Mouse (Mus musculus) sigmoid colon, adult 10 weeks (tissue): ENCODE results near the gene Sgf29. TPM values are rescaled to one million over a fixed set of nuclear protein-coding genes. Genes with fewer than 3 reads are reported as not detected.

ENCODE experiments used
- polyA plus RNA-seq: library from polyadenylated mRNA; stranded (reverse); fragments of 350-450 nt; fragmentation: Illumina TruSeq; extraction: RNeasy Lipid Tissue Mini Kit (QIAGEN cat#74804); gene quantifications from one replicate; pipeline ENCODE4 v1.2.3, GENCODE M21; 2014; ENCODE audit warnings: low read depth, low replicate concordance

The Sgf29 gene
- 3.5 TPM for polyA plus RNA-seq

DNA sequence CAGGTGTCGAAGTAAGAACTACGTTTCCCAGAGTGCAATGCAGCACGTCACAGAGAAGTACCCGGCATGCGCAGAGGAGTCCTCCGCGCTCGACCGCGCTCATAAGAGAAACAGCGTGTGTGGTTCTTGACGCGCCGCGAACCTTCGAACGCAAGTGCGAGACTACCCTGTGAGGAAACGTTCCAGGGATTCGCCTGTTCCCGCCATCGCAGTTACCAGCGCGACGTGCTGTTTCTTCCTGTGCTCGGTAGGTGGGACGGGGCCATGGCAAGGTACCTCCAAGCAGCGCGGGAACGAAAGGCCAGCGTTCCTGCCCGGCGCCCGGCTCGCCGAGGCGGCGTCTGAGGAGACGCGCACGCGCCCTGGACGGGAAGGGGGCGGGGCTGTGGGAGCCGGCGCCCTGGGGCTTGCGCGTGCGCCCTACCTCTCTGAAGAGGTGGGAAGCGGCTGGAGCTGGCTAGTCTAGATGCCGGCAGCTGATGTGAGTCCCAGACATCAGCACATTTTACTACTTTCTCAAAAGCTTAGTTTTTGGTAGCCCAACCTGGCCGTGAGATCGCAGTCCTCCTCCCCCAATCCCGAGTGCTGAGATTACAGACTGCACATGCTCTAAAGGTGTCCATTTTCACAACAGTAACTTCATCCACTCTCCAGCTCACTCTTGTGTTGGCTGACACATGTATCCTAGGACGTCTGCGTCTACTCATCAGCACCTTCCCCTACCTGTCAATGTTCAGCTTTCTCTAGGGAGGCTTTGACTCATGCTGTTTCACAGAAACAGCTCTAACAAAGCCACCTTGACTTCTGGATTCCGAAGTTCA is at the start of gene Sgf29:
Gene Sgf29 (plus strand): TSS at position 79 of the 821 bp plus-strand sequence.

DNA sequence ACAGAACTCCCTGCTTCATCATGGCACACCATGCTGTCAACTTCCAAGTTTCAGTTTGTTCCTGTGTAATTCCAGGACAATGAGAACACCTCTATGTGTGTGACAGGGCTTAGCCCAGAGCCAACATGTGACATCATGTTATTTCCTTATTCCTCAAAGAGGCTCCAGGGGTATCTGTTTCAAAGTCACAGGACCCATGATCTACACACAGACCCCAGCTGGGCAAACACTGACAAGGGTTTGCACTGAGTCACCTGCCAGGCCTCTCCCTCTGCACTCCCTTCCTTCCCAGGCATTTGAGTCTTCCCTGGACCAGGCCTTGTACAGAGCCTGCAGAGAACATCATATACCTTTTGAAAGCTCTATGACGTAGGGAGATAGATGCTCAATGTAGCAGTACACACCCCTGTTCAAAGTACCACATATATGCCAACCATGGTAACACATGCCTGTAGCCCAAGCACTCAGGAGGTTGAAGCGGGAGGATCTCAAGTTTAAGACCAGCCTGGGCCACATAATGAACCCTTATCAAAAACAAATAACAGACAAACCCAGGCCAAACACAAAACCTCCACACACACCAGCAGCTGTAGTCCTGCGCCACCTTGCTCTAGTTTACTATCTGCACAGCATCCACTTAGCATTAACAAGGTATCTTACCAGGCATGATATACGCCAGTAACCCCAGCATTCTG is 18.1 kb upstream of the Sgf29 start, which contains the start of gene Nupr1:
Gene Nupr1 (minus strand): TSS at position 38 of the 695 bp plus-strand sequence.

DNA sequence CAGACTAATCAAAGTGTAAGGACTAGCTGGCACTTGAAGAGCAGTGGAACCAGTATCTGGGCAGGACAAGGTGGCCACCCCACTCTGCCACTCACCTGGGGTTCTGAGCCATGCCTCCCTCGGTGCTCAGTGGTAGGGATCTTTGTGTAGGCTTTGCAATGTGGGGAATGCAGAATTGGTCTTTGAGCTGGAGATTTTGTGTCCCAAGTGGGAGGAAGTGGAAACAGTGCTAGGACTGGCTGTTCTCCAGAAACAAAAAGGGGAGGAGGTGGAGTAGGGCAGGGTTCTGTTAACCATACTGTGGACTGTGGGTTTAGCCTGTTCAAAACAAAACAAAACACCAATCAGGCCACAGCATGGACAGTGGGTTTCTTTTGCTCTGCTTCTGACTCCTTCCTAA is 27.1 kb downstream of the Sgf29 start, which contains the start of gene Sult1a1:
Gene Sult1a1 (minus strand): TSS at position 226 of the 400 bp plus-strand sequence.

DNA sequence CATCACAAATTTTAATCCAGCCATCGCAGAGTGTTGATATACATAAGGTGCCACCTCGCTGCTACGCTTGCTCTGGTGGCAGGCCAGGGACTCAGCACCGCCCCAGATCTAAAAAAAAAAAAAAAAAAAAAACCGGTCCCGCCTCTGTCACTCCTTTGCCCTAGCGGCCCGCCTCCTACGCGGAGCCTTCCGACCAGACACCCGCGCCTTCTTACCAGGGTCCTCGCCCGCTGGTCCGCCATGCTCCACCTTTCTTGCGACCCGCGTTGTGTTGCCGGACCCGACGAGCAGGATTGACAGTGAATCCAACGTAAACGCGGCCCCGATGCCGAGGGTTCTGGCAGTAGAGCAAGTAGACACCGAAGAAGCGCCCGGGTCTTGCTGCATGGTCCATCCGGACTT is 46.1 kb downstream of the Sgf29 start, which contains the start of gene Bola2:
Gene Bola2 (plus strand): TSS at position 192 of the 402 bp plus-strand sequence.

DNA sequence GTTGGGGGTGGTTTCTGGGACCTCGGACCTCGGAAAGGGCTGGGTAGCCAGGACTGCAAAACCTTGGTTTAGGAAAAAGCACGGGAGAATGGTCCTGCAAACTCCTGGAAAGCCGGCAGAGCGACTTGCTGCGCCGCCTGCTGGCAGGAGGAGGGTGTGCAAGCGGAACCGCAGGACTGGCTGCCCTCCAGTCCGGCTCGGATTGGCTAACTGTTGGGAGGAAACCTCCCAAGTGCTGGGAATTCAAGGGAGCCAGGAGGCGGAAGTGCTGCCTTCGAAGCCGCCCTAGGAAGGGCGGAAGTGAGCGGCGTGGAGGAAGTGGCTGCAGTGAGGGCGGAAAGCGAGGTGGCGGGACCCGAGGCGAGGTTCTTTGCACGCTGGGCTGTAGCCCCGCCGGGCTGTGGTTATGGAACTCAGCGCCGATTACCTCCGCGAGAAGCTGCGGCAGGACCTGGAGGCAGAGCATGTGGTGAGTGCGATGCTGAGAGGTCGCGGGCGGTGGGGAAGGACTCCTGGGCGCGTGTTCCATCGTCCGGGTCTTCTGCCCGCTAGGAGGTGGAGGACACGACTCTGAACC is 46.6 kb downstream of the Sgf29 start, which contains the start of gene Slx1b:
Gene Slx1b (minus strand): TSS at position 154 of the 577 bp plus-strand sequence.

DNA sequence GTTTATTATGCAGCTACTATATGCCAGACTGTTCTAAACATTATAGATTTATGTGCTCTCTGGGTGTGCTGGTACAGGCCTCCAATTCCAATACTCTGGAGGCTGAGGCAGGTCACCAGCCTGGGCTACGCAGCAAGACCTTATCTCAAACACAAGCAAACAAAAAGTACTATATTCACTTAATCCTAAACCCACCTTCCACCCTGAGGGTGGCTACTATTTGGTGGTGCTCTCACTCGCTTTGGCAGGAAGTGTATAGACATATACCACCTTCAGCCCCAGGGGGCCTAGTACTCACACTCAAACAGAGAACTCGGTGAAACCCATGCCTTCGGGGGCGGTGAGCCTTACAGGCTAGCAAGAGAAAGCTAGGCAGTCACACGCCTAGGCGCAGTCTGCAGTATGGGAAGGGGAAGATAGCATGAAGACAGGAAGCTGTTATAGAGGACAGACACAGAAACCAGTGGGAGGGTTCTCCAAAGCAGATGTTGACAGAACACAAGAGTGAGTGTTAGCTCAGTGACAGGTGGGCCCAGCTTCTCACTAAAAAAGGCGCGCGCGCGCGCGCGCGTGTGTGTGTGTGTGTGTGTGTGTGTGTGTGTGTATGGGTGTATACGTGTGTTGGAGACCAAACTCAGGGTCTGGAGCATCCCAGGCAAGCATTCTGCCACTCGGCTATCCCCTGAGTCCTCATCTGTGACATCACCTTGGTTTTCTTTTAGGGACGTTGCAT is 58.5 kb downstream of the Sgf29 start, which contains the start of gene Coro1a:
Gene Coro1a (minus strand): TSS at position 346 of the 733 bp plus-strand sequence.

Other genes starting within 250 kb of the Sgf29 start
- gene Cd19, start 234.4 kb upstream of the Sgf29 start, polyA plus RNA-seq, result 5.6 TPM
- 0.63 TPM for gene Rabep2, start 220.6 kb upstream of the Sgf29 start, polyA plus RNA-seq
- not detected for gene Atp2a1, start 186.2 kb upstream of the Sgf29 start, polyA plus RNA-seq
- gene Sh2b1, start 173.9 kb upstream of the Sgf29 start, polyA plus RNA-seq, result 0.91 TPM
- gene Tufm, start 161.9 kb upstream of the Sgf29 start, polyA plus RNA-seq, result 4.8 TPM
- gene Atxn2l, start 145.9 kb upstream of the Sgf29 start, polyA plus RNA-seq, result 42.0 TPM
- gene Eif3c, start 82.9 kb upstream of the Sgf29 start, polyA plus RNA-seq, result 225 TPM
- 0.22 TPM for gene Apobr, start 64.4 kb upstream of the Sgf29 start, polyA plus RNA-seq
- 4.5 TPM for gene Cln3, start 63.5 kb upstream of the Sgf29 start, polyA plus RNA-seq
- not detected for gene Il27, start 54.4 kb upstream of the Sgf29 start, polyA plus RNA-seq
- gene Nupr1, start 18.4 kb upstream of the Sgf29 start, polyA plus RNA-seq, result 62.1 TPM
- gene Sult1a1, start 27.1 kb downstream of the Sgf29 start, polyA plus RNA-seq, result 841 TPM
- 0.41 TPM for gene Bola2, start 46.1 kb downstream of the Sgf29 start, polyA plus RNA-seq
- gene Slx1b, start 46.5 kb downstream of the Sgf29 start, polyA plus RNA-seq, result 3.5 TPM
- 4.6 TPM for gene Coro1a, start 58.5 kb downstream of the Sgf29 start, polyA plus RNA-seq
- 43.9 TPM for gene Mapk3, start 110.3 kb downstream of the Sgf29 start, polyA plus RNA-seq
- 3.2 TPM for gene Gdpd3, start 117.0 kb downstream of the Sgf29 start, polyA plus RNA-seq
- gene Ypel3, start 127.6 kb downstream of the Sgf29 start, polyA plus RNA-seq, result 17.7 TPM
- gene Tbx6, start 132.2 kb downstream of the Sgf29 start, polyA plus RNA-seq, result not detected
- 47.0 TPM for gene Ppp4c, start 143.2 kb downstream of the Sgf29 start, polyA plus RNA-seq
- not detected for gene Fam57b, start 148.4 kb downstream of the Sgf29 start, polyA plus RNA-seq
- not detected for gene 4930451I11Rik, start 182.3 kb downstream of the Sgf29 start, polyA plus RNA-seq
- not detected for gene Doc2a, start 198.1 kb downstream of the Sgf29 start, polyA plus RNA-seq
- gene Hirip3, start 212.7 kb downstream of the Sgf29 start, polyA plus RNA-seq, result 11.7 TPM
- 17.4 TPM for gene Ino80e, start 213.1 kb downstream of the Sgf29 start, polyA plus RNA-seq
- 10.1 TPM for gene Taok2, start 235.4 kb downstream of the Sgf29 start, polyA plus RNA-seq